8 mouse cellular contexts compared by ENCODE assay signal in the genomic region with DNA sequence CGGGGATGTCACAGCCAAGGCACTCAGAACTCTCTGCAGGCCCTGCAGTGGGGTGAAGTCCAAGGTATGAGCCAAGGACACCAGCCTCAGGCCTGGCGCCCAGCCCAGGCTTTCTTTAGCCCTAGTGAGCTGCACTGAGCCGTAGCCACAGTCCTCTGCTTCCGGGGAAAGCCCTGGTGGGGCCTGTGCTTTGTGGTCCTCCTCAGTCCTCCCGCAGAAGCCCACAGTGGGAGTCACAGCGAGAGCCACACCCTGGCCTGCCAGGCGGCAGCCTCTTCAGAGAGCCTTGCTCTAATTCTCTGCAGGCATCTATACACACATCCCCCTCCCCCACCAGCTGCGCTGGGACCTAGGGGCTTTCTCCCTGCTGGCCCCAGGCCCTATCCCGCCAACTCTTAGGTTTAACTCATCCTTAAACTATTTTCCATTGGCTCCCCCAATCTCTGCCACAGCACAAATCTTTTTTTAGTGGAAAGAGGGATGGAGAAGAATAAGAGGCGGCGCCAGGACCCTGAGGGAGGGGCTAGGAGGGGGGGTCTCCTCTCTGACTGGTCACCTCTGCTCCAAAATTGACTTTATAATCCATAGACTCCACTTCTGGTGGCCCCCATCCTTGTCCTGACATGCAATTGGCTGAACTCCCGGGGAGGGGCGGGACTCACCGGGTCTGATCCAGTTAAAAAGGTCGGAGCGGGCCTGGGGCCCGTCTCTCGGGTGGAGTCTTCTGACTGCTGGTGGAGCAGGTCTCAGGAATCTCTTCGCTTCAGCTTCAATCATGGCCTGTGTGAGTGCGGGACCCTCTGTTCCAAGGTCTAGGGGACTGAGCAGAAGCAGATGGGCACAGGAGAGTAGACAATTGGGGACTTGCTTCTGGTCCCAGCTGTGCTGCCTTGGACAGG. TPM values are rescaled to one million over a fixed set of nuclear protein-coding genes. Genes with fewer than 3 reads are reported as not detected.
A peak's percentile ranks its signal among the peaks of the same experiment; 100 is the strongest.
DNase-seq lines count a peak whose midpoint lies in the region; ATAC-seq and TF ChIP-seq lines count a peak whose summit lies in the region.

Gene Lgals1 (plus strand): TSS at position 705 of the 899 bp plus-strand sequence.

- no peaks in the 10 kb centered on the region for H3K36me3 ChIP-seq in ES-Bruce4 (ENCODE audit: control insufficient read depth, insufficient read depth, low read length, poor library complexity, severe bottlenecking)
- H3K36me3 ChIP-seq in heart, embryonic 15.5 days = peaks cover 9% of the 10 kb centered on the region; the same call in 1 of the 2 replicates
- H3K36me3 ChIP-seq in liver, embryonic 15.5 days (replicated peaks) = peaks cover 10% of the 10 kb centered on the region; the same call in 1 of the 2 replicates
- no peaks in the 10 kb centered on the region for H3K36me3 ChIP-seq in neural tube, embryonic 11.5 days (ENCODE audit: control insufficient read depth, insufficient read depth, low read length)
- no peaks in the 10 kb centered on the region for H3K36me3 ChIP-seq in thymus, adult 2 months (ENCODE audit: control insufficient read depth, insufficient read depth, low read length)

- 5% methylated on average over 20 of the region's 20 CpGs for WGBS in heart, embryonic 15.5 days
- 6% methylated on average over 20 of the region's 20 CpGs for WGBS in liver, embryonic 15.5 days (ENCODE audit: insufficient replicate concordance)
- WGBS in neural tube, embryonic 11.5 days = 8% methylated on average over 20 of the region's 20 CpGs
- WGBS in thymus, adult 2 months = 11% methylated on average over 20 of the region's 20 CpGs

- H3K9ac ChIP-seq in ES-Bruce4 (ENCODE audit: low read depth, poor library complexity, severe bottlenecking) = peak within 1 kb of the TSS; percentile 57
- H3K9ac ChIP-seq in heart, embryonic 15.5 days = peak within 1 kb of the TSS; percentile 69
- peak within 1 kb of the TSS; percentile 58 for H3K9ac ChIP-seq in liver, embryonic 15.5 days
- peak within 1 kb of the TSS; percentile 20 for H3K9ac ChIP-seq in neural tube, embryonic 11.5 days (ENCODE audit: low read length)

- no peak for ATAC-seq in erythroid progenitor cell, adult 5-6 weeks (replicated peaks; ENCODE audit: low FRiP score, poor library complexity, severe bottlenecking)
- ATAC-seq in heart, embryonic 15.5 days (replicated peaks; ENCODE audit: insufficient number of reproducible peaks, insufficient read depth, low FRiP score, low read depth) = peak; percentile 82
- peak; percentile 38 for ATAC-seq in liver, embryonic 15.5 days (ENCODE audit: insufficient read depth)
- ATAC-seq in neural tube, embryonic 11.5 days (ENCODE audit: insufficient read depth, low FRiP score, low TSS enrichment) = no peak

- TF ChIP-seq CTCF in ES-Bruce4 (IDR thresholded peaks at IDR 0.05; ENCODE audit: low read depth, low read length) = no peak
- no peak for TF ChIP-seq CTCF in thymus, adult 2 months (IDR thresholded peaks at IDR 0.05; ENCODE audit: borderline replicate concordance, control insufficient read depth, extremely low read depth, insufficient read depth, low read length, poor library complexity)

- peaks cover 7% of the 10 kb centered on the region for H3K4me1 ChIP-seq in ES-Bruce4 (ENCODE audit: control insufficient read depth, insufficient read depth, low read length)
- H3K4me1 ChIP-seq in brown adipose tissue, adult 24 weeks (ENCODE audit: control insufficient read depth, insufficient read depth, insufficient read length, low read length) = peaks cover 6% of the 10 kb centered on the region
- peaks cover 46% of the 10 kb centered on the region for H3K4me1 ChIP-seq in heart, embryonic 15.5 days (replicated peaks)
- H3K4me1 ChIP-seq in liver, embryonic 15.5 days (replicated peaks) = peaks cover 84% of the 10 kb centered on the region
- H3K4me1 ChIP-seq in neural tube, embryonic 11.5 days (ENCODE audit: control insufficient read depth, insufficient read depth, low read length) = peaks cover 23% of the 10 kb centered on the region
- H3K4me1 ChIP-seq in thymus, adult 2 months (replicated peaks; ENCODE audit: control insufficient read depth, insufficient read depth, low read length) = peaks cover 59% of the 10 kb centered on the region

- H3K9me3 ChIP-seq in ES-Bruce4 (replicated peaks; ENCODE audit: control insufficient read depth, insufficient read depth, low read length, poor library complexity, severe bottlenecking) = no peaks in the 10 kb centered on the region
- no peaks in the 10 kb centered on the region for H3K9me3 ChIP-seq in heart, embryonic 15.5 days (replicated peaks)
- H3K9me3 ChIP-seq in liver, embryonic 15.5 days (replicated peaks) = no peaks in the 10 kb centered on the region
- no peaks in the 10 kb centered on the region for H3K9me3 ChIP-seq in neural tube, embryonic 11.5 days (ENCODE audit: control insufficient read depth, low read length)

- no peaks in the 10 kb centered on the region for H3K27me3 ChIP-seq in ES-Bruce4 (ENCODE audit: control insufficient read depth, insufficient read depth, low read length, poor library complexity, severe bottlenecking)
- no peaks in the 10 kb centered on the region for H3K27me3 ChIP-seq in heart, embryonic 15.5 days
- no peaks in the 10 kb centered on the region for H3K27me3 ChIP-seq in liver, embryonic 15.5 days
- H3K27me3 ChIP-seq in neural tube, embryonic 11.5 days (ENCODE audit: control insufficient read depth, insufficient read depth, low read length) = peaks cover 4% of the 10 kb centered on the region; the same call in 1 of the 2 replicates
- H3K27me3 ChIP-seq in thymus, adult 2 months (ENCODE audit: control insufficient read depth, insufficient read depth, low read length) = no peaks in the 10 kb centered on the region

- peak; percentile 30 for TF ChIP-seq POLR2A in ES-Bruce4 (IDR thresholded peaks at IDR 0.05; ENCODE audit: insufficient read depth, low read length)
- 0 out of 2 replicates have a peak, but pooled peaks have one; percentile 39 for TF ChIP-seq POLR2A in thymus, adult 2 months (IDR thresholded peaks at IDR 0.05; ENCODE audit: control insufficient read depth, extremely low read depth, insufficient read depth, low read length, poor library complexity)

- H3K4me3 ChIP-seq in ES-Bruce4 (ENCODE audit: low read depth, low read length) = peak within 1 kb of the TSS; percentile 57
- H3K4me3 ChIP-seq in brown adipose tissue, adult 24 weeks (ENCODE audit: insufficient read depth, low read depth, low read length) = peak within 1 kb of the TSS; percentile 76
- peak within 1 kb of the TSS; percentile 57 for H3K4me3 ChIP-seq in heart, embryonic 15.5 days
- peak within 1 kb of the TSS; percentile 59 for H3K4me3 ChIP-seq in liver, embryonic 15.5 days (replicated peaks)
- H3K4me3 ChIP-seq in neural tube, embryonic 11.5 days (ENCODE audit: low read depth, low read length) = peak within 1 kb of the TSS; percentile 30
- H3K4me3 ChIP-seq in thymus, adult 2 months (ENCODE audit: control insufficient read depth, insufficient read depth, low read length) = peak within 1 kb of the TSS; percentile 76

- peak; percentile 93 for DNase-seq in kidney, postnatal 10 days
- DNase-seq in neural tube, embryonic 11.5 days (ENCODE audit: low spot score) = peak; percentile 83
- peak; percentile 76 for DNase-seq in thymus, adult 2 months

- TF ChIP-seq EP300 in ES-Bruce4 (IDR thresholded peaks at IDR 0.05; ENCODE audit: insufficient read depth, low read depth, low read length) = no peak

- peak within 1 kb of the TSS; percentile 78 for H3K4me2 ChIP-seq in heart, embryonic 15.5 days
- H3K4me2 ChIP-seq in liver, embryonic 15.5 days = peak within 1 kb of the TSS; percentile 92
- peak within 1 kb of the TSS; percentile 57 for H3K4me2 ChIP-seq in neural tube, embryonic 11.5 days (ENCODE audit: low read depth)

- H3K27ac ChIP-seq in ES-Bruce4 (ENCODE audit: insufficient read depth, low read length) = peak within 1 kb of the TSS; percentile 54
- peak within 1 kb of the TSS; percentile 91 for H3K27ac ChIP-seq in brown adipose tissue, adult 24 weeks (replicated peaks; ENCODE audit: low read depth, low read length)
- peak within 1 kb of the TSS; percentile 98 for H3K27ac ChIP-seq in heart, embryonic 15.5 days
- peak within 1 kb of the TSS; percentile 98 for H3K27ac ChIP-seq in liver, embryonic 15.5 days (replicated peaks)
- peak within 1 kb of the TSS; percentile 62; the same call in 1 of the 2 replicates for H3K27ac ChIP-seq in neural tube, embryonic 11.5 days (ENCODE audit: low read depth, low read length)
- peak within 1 kb of the TSS; percentile 92 for H3K27ac ChIP-seq in thymus, adult 2 months (ENCODE audit: control insufficient read depth, insufficient read depth, low read length)

RNA-seq across cellular contexts. Expression of gene Lgals1, which starts in this region (rescaled TPM):
- polyA plus RNA-seq in ES-Bruce4 (2011; ENCODE audit: insufficient read depth, insufficient read length, low read depth, missing spikeins) = 225 and 232 TPM in 2 replicates
- 2,169 and 2,213 TPM in 2 replicates for polyA plus RNA-seq in brown adipose tissue, adult 24 weeks (2012; ENCODE audit: insufficient read depth, insufficient read length, missing spikeins)
- total RNA-seq in erythroid progenitor cell, adult 5-6 weeks (2015; ENCODE audit: low replicate concordance) = 66.7 and 92.6 TPM in 2 replicates
- total RNA-seq in erythroid progenitor cell, adult 5-6 weeks (2017; ENCODE audit: low replicate concordance) = 67.5 and 70.4 TPM in 2 replicates
- polyA plus RNA-seq in heart, embryonic 15.5 days (2015; fragmentation: Nextera tagmentation; extraction: Ambion mirVana) = 806 and 862 TPM in 2 replicates
- 315 and 397 TPM in 2 replicates for polyA plus RNA-seq in liver, embryonic 15.5 days (2015; fragmentation: Nextera tagmentation; extraction: Ambion mirVana)
- 263 and 311 TPM in 2 replicates for polyA plus RNA-seq in neural tube, embryonic 11.5 days (2014; fragmentation: Nextera tagmentation; extraction: Ambion mirVana)
- 359 and 428 TPM in 2 replicates for polyA plus RNA-seq in thymus, adult 2 months (2012; rRNA removed)

Comparison
In these comparisons a context has a peak if more than half of its experiments do, and no peak if none do; other contexts are left out.
1. ATAC-seq: peak in heart, embryonic 15.5 days (single experiment) and liver, embryonic 15.5 days (single experiment); none in erythroid progenitor cell, adult 5-6 weeks (single experiment) and neural tube, embryonic 11.5 days (single experiment).
2. Peak in every context shown above with its lines, with median percentiles within 50 percentile points of each other: H3K27ac ChIP-seq, H3K4me3 ChIP-seq, H3K9ac ChIP-seq, H3K4me2 ChIP-seq and DNase-seq.